Mouse (Mus musculus) E14TG2a.4 (cell line): Measurements from ENCODE around the gene Adgrl1.

Experiments used
- CTCF ChIP-seq: conservative IDR thresholded peaks from 2 replicates; pipeline ENCODE4 v1.5.1; 2014; ENCODE audit warnings: low read length
- NANOG ChIP-seq: IDR thresholded peaks from 2 replicates; pipeline ENCODE4 v1.6.1; 2014; ENCODE audit warnings: borderline replicate concordance, low read length, mixed read lengths

- peak; percentile 92 for TF ChIP-seq CTCF
- TF ChIP-seq NANOG = no peak
These were observed 21.7 kb downstream of the Adgrl1 start for GRCm38 (mm10) chr8:83921558-83921957.
